Mouse (Mus musculus) liver, postnatal 0 days (tissue): Measurements from ENCODE around the gene Cpeb4.

Source experiments
- CTCF ChIP-seq: sonication (generic); IDR thresholded peaks from 2 replicates; pipeline ENCODE4 v1.5.1; 2016; ENCODE audit warnings: antibody characterized with exemption, low read depth
- EP300 ChIP-seq: IDR thresholded peaks from 2 replicates; pipeline ENCODE4 v1.6.1; 2016; ENCODE audit warnings: antibody characterized with exemption, low read depth, mild to moderate bottlenecking

- TF ChIP-seq CTCF (no peak), EP300 (peak; percentile 100)
These were observed 28.2 kb upstream of the Cpeb4 start for GRCm38 (mm10) chr11:31843834-31844188.
